Mouse (Mus musculus): ENCODE measurements around the gene Gdf2.

GRCm38 (mm10) chr14:33940739-33941138, at the start of gene Gdf2:
- TF ChIP-seq CTCF (IDR thresholded peaks at IDR 0.05; ENCODE audit: extremely low read depth, insufficient read length, insufficient replicate concordance, low read depth, low read length) (no peak), POLR2A (IDR thresholded peaks at IDR 0.05; ENCODE audit: low read depth, low read length) (no peak)
